Mouse (Mus musculus) erythroblast, embryonic 14.5 days (primary cell): ENCODE results near the gene Ano6. TPM values are rescaled to one million over a fixed set of nuclear protein-coding genes. Genes with fewer than 3 reads are reported as not detected.
A peak's percentile ranks its signal among the peaks of the same experiment; 100 is the strongest.

Source experiments
- H3K27me3 ChIP-seq: 2 replicates; pipeline ENCODE4 v1.6.1; 2012; ENCODE audit warnings: inconsistent platforms; ENCODE audit not compliant: control insufficient read depth
- H3K36me3 ChIP-seq: 2 replicates; pipeline ENCODE4 v1.6.1; 2012; ENCODE audit warnings: mild to moderate bottlenecking, inconsistent platforms; ENCODE audit not compliant: control insufficient read depth
- H3K4me1 ChIP-seq: 2 replicates; pipeline ENCODE4 v1.6.1; 2012; ENCODE audit warnings: inconsistent platforms; ENCODE audit not compliant: control insufficient read depth
- H3K4me3 ChIP-seq: replicated peaks from 2 replicates; pipeline ENCODE3; 2012; ENCODE audit warnings: moderate library complexity, mild to moderate bottlenecking, inconsistent platforms
- H3K9me3 ChIP-seq: 2 replicates; pipeline ENCODE4 v1.6.1; 2012; ENCODE audit warnings: low read length, inconsistent platforms, mixed read lengths; ENCODE audit not compliant: control insufficient read depth
- GATA1 ChIP-seq: IDR thresholded peaks from 2 replicates; pipeline ENCODE4 v1.6.1; 2012; ENCODE audit warnings: low read length, inconsistent platforms, mixed read lengths
- TAL1 ChIP-seq: IDR thresholded peaks from 3 replicates; pipeline ENCODE4 v1.6.1; 2012; ENCODE audit warnings: low read length, inconsistent platforms, mixed read lengths
- polyA plus RNA-seq: library from polyadenylated mRNA; stranded (reverse); fragments of >175 nt; gene quantifications from 2 replicates; pipeline ENCODE4 v1.2.3, GENCODE M21; 2012

The Ano6 gene
- polyA plus RNA-seq, 1 experiment, result 0.32 TPM

GRCm38 (mm10) chr15:95904247-95904646 lies 113.6 kb downstream of the Ano6 start:
- H3K36me3 ChIP-seq, result no peaks in the 10 kb centered on the region
- TF ChIP-seq GATA1 (no peak), TAL1 (no peak)
- H3K4me3 ChIP-seq, result no peak overlapping the region

GRCm38 (mm10) chr15:95906017-95906749 lies 115.5 kb downstream of the Ano6 start:
- no peaks in the 10 kb centered on the region for H3K27me3 ChIP-seq
- peaks cover 63% of the 10 kb centered on the region for H3K4me1 ChIP-seq
- no peaks in the 10 kb centered on the region for H3K36me3 ChIP-seq
- TF ChIP-seq GATA1, result no peak
- no peak for TF ChIP-seq TAL1
- no peak overlapping the region for H3K4me3 ChIP-seq
- H3K9me3 ChIP-seq, result no peaks in the 10 kb centered on the region

More at GRCm38 (mm10) chr15:95904247-95904646, 113.6 kb downstream of the Ano6 start:
- H3K27me3 ChIP-seq, result no peaks in the 10 kb centered on the region
- no peaks in the 10 kb centered on the region for H3K9me3 ChIP-seq
- H3K4me1 ChIP-seq, result peaks cover 51% of the 10 kb centered on the region

GRCm38 (mm10) chr15:95906891-95907290 lies 116.2 kb downstream of the Ano6 start:
- Histone ChIP-seq H3K36me3 (no peaks in the 10 kb centered on the region), H3K27me3 (no peaks in the 10 kb centered on the region), H3K9me3 (no peaks in the 10 kb centered on the region), H3K4me1 (peaks cover 63% of the 10 kb centered on the region), H3K4me3 (no peak overlapping the region)
- TF ChIP-seq GATA1 (no peak), TAL1 (no peak)

- H3K4me3 ChIP-seq, result no peak overlapping the region
- H3K27me3 ChIP-seq, result no peaks in the 10 kb centered on the region
- H3K36me3 ChIP-seq, result no peaks in the 10 kb centered on the region
- no peaks in the 10 kb centered on the region for H3K9me3 ChIP-seq
- no peak for TF ChIP-seq GATA1
- TF ChIP-seq TAL1, result no peak
- peaks cover 59% of the 10 kb centered on the region for H3K4me1 ChIP-seq
Observed at GRCm38 (mm10) chr15:95907337-95907736, 116.7 kb downstream of the Ano6 start.

GRCm38 (mm10) chr15:95907909-95908308 lies 117.3 kb downstream of the Ano6 start:
- no peaks in the 10 kb centered on the region for H3K36me3 ChIP-seq
- no peaks in the 10 kb centered on the region for H3K27me3 ChIP-seq
- TF ChIP-seq GATA1, result no peak
- no peak for TF ChIP-seq TAL1
- H3K4me3 ChIP-seq, result peak overlapping the region; percentile 1
- no peaks in the 10 kb centered on the region for H3K9me3 ChIP-seq
- H3K4me1 ChIP-seq, result peaks cover 55% of the 10 kb centered on the region

GRCm38 (mm10) chr15:95910099-95910780 lies 119.6 kb downstream of the Ano6 start:
- Histone ChIP-seq H3K4me3 (no peak overlapping the region), H3K9me3 (no peaks in the 10 kb centered on the region), H3K27me3 (no peaks in the 10 kb centered on the region), H3K36me3 (no peaks in the 10 kb centered on the region; the same call in 1 of the 2 replicates), H3K4me1 (peaks cover 52% of the 10 kb centered on the region)
- TF ChIP-seq GATA1, result no peak
- TF ChIP-seq TAL1, result no peak

GRCm38 (mm10) chr15:95914963-95915362 lies 124.3 kb downstream of the Ano6 start:
- TF ChIP-seq TAL1 (no peak), GATA1 (no peak)

GRCm38 (mm10) chr15:95915477-95915876 lies 124.8 kb downstream of the Ano6 start:
- no peak overlapping the region for H3K4me3 ChIP-seq
- no peaks in the 10 kb centered on the region for H3K9me3 ChIP-seq
- peaks cover 34% of the 10 kb centered on the region for H3K4me1 ChIP-seq
- TF ChIP-seq GATA1 (no peak), TAL1 (no peak)
- no peaks in the 10 kb centered on the region for H3K27me3 ChIP-seq
- H3K36me3 ChIP-seq, result peaks cover 10% of the 10 kb centered on the region; the same call in 1 of the 2 replicates

More at GRCm38 (mm10) chr15:95914963-95915362, 124.3 kb downstream of the Ano6 start:
- Histone ChIP-seq H3K4me1 (peaks cover 36% of the 10 kb centered on the region), H3K4me3 (no peak overlapping the region), H3K36me3 (peaks cover 10% of the 10 kb centered on the region; the same call in 1 of the 2 replicates), H3K9me3 (no peaks in the 10 kb centered on the region), H3K27me3 (no peaks in the 10 kb centered on the region)

- no peaks in the 10 kb centered on the region for H3K9me3 ChIP-seq
- TF ChIP-seq TAL1 (0 out of 3 replicates have a peak, but pooled peaks have one; percentile 5), GATA1 (peak; percentile 14; the same call in 1 of the 2 replicates)
- H3K4me3 ChIP-seq, result no peak overlapping the region
- H3K4me1 ChIP-seq, result peaks cover 38% of the 10 kb centered on the region
- H3K27me3 ChIP-seq, result no peaks in the 10 kb centered on the region
- peaks cover 10% of the 10 kb centered on the region; the same call in 1 of the 2 replicates for H3K36me3 ChIP-seq
Observed at GRCm38 (mm10) chr15:95917330-95917729, 126.7 kb downstream of the Ano6 start.
